Mouse (Mus musculus) B cell, adult 2 months (primary cell): ENCODE data around the gene Olfr1239.

Experiments used
- DNase-seq, 2 experiments: peaks; one replicate each; pipeline ENCODE4 v3.0.0; 2022

The Olfr1239 gene

DNA sequence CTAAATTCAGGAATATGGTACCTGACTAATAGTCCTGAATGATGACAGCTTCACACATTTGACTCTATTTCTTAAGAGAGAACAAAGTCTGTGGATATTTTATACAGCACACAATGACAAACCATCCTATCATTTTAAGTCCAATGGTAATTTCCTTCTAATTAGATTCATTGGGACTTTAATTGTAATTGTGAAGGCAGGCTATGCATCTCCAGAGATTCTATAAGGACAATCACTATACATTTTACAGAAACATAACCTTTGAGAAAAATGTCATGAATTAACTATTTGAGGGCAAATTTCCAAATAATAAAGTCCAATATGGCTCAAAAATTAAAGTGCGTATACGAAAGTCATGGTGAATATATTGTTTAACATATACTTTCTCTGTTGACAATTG lies at the start of gene Olfr1239:
Gene Olfr1239, minus strand, starts transcription at position 101 of the 400 bp plus-strand sequence.
- no peak for DNase-seq

DNA sequence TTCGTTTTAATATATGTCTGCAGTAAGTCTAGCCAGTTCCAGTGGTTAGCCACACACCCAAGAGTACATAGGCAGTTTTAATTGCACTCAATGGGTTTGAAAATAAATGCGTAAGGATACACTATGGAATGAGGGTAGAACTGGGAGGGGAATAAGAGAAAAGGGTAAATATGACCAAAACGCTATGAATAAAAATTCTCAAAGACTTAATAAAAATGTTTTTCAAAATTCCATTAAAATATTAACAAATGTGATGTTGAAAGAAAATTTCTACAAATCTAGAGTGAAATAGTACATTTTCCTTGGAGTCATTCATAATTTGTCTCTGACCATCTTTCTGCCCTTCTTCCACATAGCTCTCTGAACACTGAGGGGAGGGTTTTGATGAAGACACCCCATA lies 22.7 kb upstream of the Olfr1239 start, which contains the start of gene Olfr1240:
Gene Olfr1240, minus strand, starts transcription at position 101 of the 400 bp plus-strand sequence.
- DNase-seq, result no peak

DNA sequence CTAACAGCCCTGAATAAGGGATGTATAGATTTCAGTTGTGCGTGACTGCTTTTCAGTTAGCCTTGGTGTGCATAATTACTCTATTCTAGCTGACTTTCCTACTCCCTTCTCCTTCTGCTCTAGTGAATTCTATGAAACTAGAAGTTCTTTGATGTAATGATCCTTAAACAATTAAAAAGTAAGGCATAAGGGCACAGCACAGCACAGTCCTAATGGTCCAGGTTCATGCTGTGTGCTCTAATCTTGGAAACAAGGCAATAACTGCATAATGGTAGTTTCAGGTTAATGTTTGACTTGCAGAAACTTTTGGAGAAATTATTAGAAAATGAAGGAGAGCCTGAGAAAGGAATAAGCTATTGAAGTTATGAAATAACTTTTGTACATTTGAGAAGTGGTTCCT lies 5.7 kb downstream of the Olfr1239 start:
- DNase-seq, result no peak

DNA sequence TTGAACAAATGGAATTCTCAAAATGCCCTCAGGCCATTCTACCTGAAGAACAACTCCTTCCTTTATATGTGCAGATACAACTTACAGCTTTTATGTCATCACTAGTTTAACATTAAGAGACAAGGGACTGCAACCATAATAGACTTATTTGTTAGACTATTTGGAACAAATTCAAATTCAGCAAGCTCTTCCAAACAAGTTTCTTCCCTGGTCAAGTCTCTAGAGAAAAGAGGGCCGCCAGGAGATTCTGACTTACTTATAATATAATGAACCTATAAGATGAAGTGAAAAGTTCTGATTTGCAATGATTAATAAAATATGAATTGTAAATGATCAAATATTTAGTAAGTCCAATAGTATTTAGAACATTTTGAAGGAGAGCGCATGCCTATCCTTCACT lies 10.6 kb downstream of the Olfr1239 start, which contains the start of gene Olfr1238:
Gene Olfr1238, minus strand, starts transcription at position 101 of the 400 bp plus-strand sequence.
- DNase-seq, result no peak

DNA sequence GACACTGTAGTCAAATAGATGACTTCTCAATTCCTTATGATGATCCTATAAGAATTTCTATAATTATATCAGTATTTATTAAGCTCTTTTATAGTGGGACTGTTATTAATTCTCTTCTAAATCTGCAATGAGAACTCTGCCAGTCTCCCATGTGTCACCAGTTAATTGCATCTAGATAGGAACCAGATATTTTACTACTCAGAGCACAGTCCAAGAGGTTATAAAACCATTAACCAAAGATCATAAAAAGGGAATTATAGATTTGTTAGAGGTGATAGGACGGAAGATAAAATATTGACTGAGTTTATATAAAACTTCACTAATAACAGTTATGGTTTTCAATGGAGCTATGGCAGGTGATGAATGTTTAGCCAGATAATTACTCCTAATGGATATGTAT lies 19.3 kb downstream of the Olfr1239 start:
- no peak for DNase-seq
